Mouse (Mus musculus): ENCODE results near the gene Sox12. TPM values are rescaled to one million over a fixed set of nuclear protein-coding genes. Genes with fewer than 3 reads are reported as not detected.

Sox12 gene
- total and polyA plus RNA-seq, 2 experiments from 2014 or later = 10.8 to 55.7 TPM

DNA sequence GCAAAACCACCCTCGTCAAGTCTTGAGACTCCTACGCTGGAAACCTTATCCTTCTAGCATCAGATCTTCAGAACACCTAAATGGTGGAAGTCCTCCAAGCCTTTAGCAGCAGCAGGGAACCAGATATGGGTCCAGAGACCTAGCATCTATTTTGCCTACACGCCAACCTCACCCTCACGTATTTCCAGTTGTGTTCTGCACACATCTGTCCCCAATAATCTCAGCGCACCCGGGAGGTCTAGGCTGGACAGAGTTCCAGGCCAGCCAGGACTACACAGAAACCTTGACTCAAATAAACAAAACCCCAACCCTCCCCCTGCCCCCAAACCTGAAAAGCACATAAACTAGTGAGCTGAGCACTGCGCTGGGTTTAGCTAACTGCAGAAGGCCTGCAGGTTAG, 13.6 kb upstream of the Sox12 start:
- no peaks in the 10 kb centered on the region for H3K36me3 ChIP-seq (ENCODE audit: insufficient read depth, low read length)
- 0 out of 2 replicates have a peak overlapping the region, but pooled peaks have one; percentile 29 for H3K9ac ChIP-seq (replicated peaks; ENCODE audit: low read length, poor library complexity, severe bottlenecking)
- peak overlapping the region; percentile 11; the same call in 1 of the 2 replicates for H3K4me3 ChIP-seq (ENCODE audit: low read depth, low read length)
- DNase-seq (ENCODE audit: low spot score) (no peak), ATAC-seq (ENCODE audit: low FRiP score) (no peak)
- H3K27me3 ChIP-seq (ENCODE audit: insufficient read depth, low read length) = no peaks in the 10 kb centered on the region
- H3K27ac ChIP-seq (ENCODE audit: low read depth, low read length) = peak overlapping the region; percentile 77
- H3K9me3 ChIP-seq (ENCODE audit: low read length) = no peaks in the 10 kb centered on the region
- WGBS = 13% methylated on average over 7 of the region's 7 CpGs
- no peak for TF ChIP-seq CTCF (IDR thresholded peaks at IDR 0.05)
- H3K4me2 ChIP-seq (ENCODE audit: low read depth, low read length, poor library complexity, severe bottlenecking) = peak overlapping the region; percentile 33
- H3K4me1 ChIP-seq (ENCODE audit: insufficient read depth, low read length) = peaks cover 11% of the 10 kb centered on the region; the same call in 1 of the 2 replicates

DNA sequence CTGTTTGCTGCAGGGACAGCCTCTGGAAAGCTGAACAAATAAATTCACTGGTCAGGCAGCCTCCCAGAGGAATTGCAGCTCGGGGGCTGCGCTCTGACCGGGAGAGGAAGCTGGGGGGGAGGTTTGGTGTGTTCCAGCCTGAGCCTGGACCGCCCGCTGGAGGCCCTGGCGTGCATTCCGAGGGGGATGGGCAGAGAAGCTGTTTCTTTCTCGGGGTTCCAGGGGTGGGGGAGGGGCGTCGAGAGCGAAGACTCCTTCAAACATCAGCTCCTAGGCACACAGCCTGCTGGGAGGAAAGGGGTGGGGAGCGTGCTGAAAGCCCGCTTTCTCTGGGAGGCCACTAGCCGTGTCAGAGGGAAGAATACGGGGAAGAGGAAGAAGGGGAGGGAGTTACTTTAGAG, 13.1 kb upstream of the Sox12 start:
- no peaks in the 10 kb centered on the region for H3K36me3 ChIP-seq (ENCODE audit: insufficient read depth, low read length)
- TF ChIP-seq CTCF (IDR thresholded peaks at IDR 0.05) = no peak; the same call in 1 of the 2 replicates
- H3K4me1 ChIP-seq (ENCODE audit: insufficient read depth, low read length) = peaks cover 11% of the 10 kb centered on the region; the same call in 1 of the 2 replicates
- no peak overlapping the region for H3K9ac ChIP-seq (replicated peaks; ENCODE audit: low read length, poor library complexity, severe bottlenecking)
- peak overlapping the region; percentile 33 for H3K4me2 ChIP-seq (ENCODE audit: low read depth, low read length, poor library complexity, severe bottlenecking)
- H3K9me3 ChIP-seq (ENCODE audit: low read length) = no peaks in the 10 kb centered on the region
- peak overlapping the region; percentile 11; the same call in 1 of the 2 replicates for H3K4me3 ChIP-seq (ENCODE audit: low read depth, low read length)
- H3K27ac ChIP-seq (ENCODE audit: low read depth, low read length) = peak overlapping the region; percentile 77
- WGBS = 3% methylated on average over 15 of the region's 15 CpGs
- peak; percentile 86 for DNase-seq (ENCODE audit: low spot score)
- ATAC-seq (ENCODE audit: low FRiP score) = peak; percentile 31
- H3K27me3 ChIP-seq (ENCODE audit: insufficient read depth, low read length) = no peaks in the 10 kb centered on the region

DNA sequence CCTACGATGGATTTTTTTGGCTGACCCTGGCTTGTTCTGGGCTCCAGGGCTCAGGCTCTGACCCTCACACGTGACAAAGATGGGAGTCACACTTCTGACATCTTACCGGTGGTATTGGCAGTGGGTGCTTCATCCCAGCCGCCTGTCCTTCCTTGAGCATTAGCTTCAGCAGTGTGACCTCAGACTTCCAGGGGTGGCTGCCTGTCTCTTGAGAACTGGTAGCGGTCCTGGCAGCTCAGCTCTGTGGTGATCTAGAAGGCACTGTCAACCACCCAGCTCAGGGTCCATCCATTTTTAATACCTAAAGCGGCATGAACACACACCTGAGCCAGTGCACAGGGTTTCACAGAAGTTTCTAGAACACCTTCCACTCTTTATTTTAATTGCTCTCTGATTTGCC, 11.9 kb upstream of the Sox12 start:
- Histone ChIP-seq H3K4me3 (ENCODE audit: low read depth, low read length) (no peak overlapping the region), H3K9me3 (ENCODE audit: low read length) (no peaks in the 10 kb centered on the region), H3K36me3 (ENCODE audit: insufficient read depth, low read length) (no peaks in the 10 kb centered on the region), H3K27ac (ENCODE audit: low read depth, low read length) (no peak overlapping the region), H3K4me2 (ENCODE audit: low read depth, low read length, poor library complexity, severe bottlenecking) (no peak overlapping the region), H3K9ac (replicated peaks; ENCODE audit: low read length, poor library complexity, severe bottlenecking) (no peak overlapping the region), H3K4me1 (ENCODE audit: insufficient read depth, low read length) (peaks cover 14% of the 10 kb centered on the region; the same call in 1 of the 2 replicates), H3K27me3 (ENCODE audit: insufficient read depth, low read length) (no peaks in the 10 kb centered on the region)
- WGBS = 80% methylated on average over 6 of the region's 6 CpGs
- DNase-seq (ENCODE audit: low spot score) = no peak
- TF ChIP-seq CTCF (IDR thresholded peaks at IDR 0.05) = no peak
- no peak for ATAC-seq (ENCODE audit: low FRiP score)

DNA sequence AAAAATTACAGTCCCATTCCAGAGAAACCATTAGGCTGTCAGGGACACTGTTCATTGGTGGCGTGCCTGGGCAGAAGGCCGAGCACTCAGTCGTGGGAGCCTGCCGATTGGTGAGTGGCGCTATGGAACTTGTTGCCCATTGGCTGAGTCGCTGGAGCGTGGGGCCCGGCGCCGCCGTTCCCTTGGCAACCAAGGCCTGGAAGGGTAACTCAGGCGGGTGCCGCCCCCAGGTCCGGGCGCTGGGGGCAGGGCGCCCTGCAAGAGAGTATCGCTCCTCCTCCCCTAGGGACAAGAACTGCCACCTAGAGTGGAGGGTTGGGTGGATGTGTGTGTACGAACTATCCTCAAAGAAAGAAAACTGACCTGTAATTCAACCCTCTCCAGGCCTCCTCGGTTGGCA, 8.3 kb upstream of the Sox12 start:
- TF ChIP-seq CTCF (IDR thresholded peaks at IDR 0.05) = peak; percentile 33
- DNase-seq (ENCODE audit: low spot score) (peak; percentile 97), ATAC-seq (ENCODE audit: low FRiP score) (peak; percentile 96)
- Histone ChIP-seq H3K27me3 (ENCODE audit: insufficient read depth, low read length) (no peaks in the 10 kb centered on the region), H3K4me3 (ENCODE audit: low read depth, low read length) (peak overlapping the region; percentile 32), H3K9me3 (ENCODE audit: low read length) (no peaks in the 10 kb centered on the region), H3K4me1 (ENCODE audit: insufficient read depth, low read length) (peaks cover 9% of the 10 kb centered on the region; the same call in 1 of the 2 replicates), H3K27ac (ENCODE audit: low read depth, low read length) (peak overlapping the region; percentile 65), H3K9ac (replicated peaks; ENCODE audit: low read length, poor library complexity, severe bottlenecking) (0 out of 2 replicates have a peak overlapping the region, but pooled peaks have one; percentile 19), H3K36me3 (ENCODE audit: insufficient read depth, low read length) (no peaks in the 10 kb centered on the region), H3K4me2 (ENCODE audit: low read depth, low read length, poor library complexity, severe bottlenecking) (peak overlapping the region; percentile 58)
- WGBS = under 1% methylated on average over 19 of the region's 19 CpGs

DNA sequence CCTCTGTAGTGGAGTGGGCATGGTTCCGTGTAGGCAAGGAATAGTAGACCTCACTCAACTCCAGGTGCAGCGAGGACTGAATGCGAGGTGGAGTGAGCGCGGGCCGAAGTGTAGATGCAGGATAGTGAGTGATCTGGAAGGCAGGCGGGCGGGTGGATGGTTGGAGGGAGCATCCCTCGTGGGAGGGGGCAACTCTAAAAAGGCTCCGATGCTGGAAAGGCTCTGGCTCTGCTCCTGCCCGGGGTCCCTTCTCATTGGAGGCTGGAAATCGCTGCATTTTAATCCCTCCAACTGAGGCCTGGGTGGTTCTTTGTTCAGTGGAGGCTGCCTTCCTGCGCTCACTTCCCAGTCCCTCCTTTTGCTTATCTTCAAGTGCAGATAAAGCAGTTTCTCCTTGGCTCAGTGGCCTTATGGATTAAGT, 1.3 kb upstream of the Sox12 start:
- Histone ChIP-seq H3K27ac (ENCODE audit: low read depth, low read length) (peak overlapping the region; percentile 99), H3K36me3 (ENCODE audit: insufficient read depth, low read length) (no peaks in the 10 kb centered on the region), H3K4me3 (ENCODE audit: low read depth, low read length) (peak overlapping the region; percentile 74), H3K4me1 (ENCODE audit: insufficient read depth, low read length) (peaks cover 6% of the 10 kb centered on the region; the same call in 1 of the 2 replicates), H3K9ac (replicated peaks; ENCODE audit: low read length, poor library complexity, severe bottlenecking) (peak overlapping the region; percentile 94), H3K4me2 (ENCODE audit: low read depth, low read length, poor library complexity, severe bottlenecking) (peak overlapping the region; percentile 91), H3K9me3 (ENCODE audit: low read length) (no peaks in the 10 kb centered on the region), H3K27me3 (ENCODE audit: insufficient read depth, low read length) (no peaks in the 10 kb centered on the region)
- DNase-seq (ENCODE audit: low spot score) (peak; percentile 66), ATAC-seq (ENCODE audit: low FRiP score) (peak; percentile 38)
- under 1% methylated on average over 13 of the region's 13 CpGs for WGBS
- TF ChIP-seq CTCF (IDR thresholded peaks at IDR 0.05) = no peak

DNA sequence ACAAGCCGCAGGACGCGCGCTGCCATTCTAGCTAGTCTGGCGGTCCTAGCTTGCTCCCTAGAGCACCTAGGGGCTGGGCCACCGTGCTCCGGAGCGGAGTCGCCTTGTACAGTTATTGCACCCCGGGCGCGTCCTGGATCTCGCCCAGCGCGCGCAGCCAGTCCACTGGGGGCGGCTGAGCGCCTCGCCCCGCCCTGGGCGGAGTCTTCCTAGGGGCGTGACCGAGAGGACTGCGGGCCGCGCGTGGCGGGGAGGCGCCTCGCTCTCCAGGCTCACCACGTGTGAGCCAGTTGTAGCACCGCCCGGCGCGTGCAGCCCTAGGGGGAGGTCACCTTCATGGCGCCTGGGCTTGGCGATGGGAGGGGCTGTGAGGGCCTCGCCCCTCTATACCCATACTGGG, 828 bp upstream of the Sox12 start:
- H3K4me3 ChIP-seq (ENCODE audit: low read depth, low read length) = peak overlapping the region; percentile 74
- no peaks in the 10 kb centered on the region for H3K36me3 ChIP-seq (ENCODE audit: insufficient read depth, low read length)
- under 1% methylated on average over 28 of the region's 38 CpGs for WGBS

More for the DNA sequence above, 828 bp upstream of the Sox12 start:
- ATAC-seq (ENCODE audit: low FRiP score) = peak; percentile 82
- no peaks in the 10 kb centered on the region for H3K27me3 ChIP-seq (ENCODE audit: insufficient read depth, low read length)
- H3K27ac ChIP-seq (ENCODE audit: low read depth, low read length) = peak overlapping the region; percentile 99
- TF ChIP-seq CTCF (IDR thresholded peaks at IDR 0.05) = peak; percentile 16; the same call in 1 of the 2 replicates
- H3K4me2 ChIP-seq (ENCODE audit: low read depth, low read length, poor library complexity, severe bottlenecking) = peak overlapping the region; percentile 91
- DNase-seq (ENCODE audit: low spot score) = peak; percentile 95
- peak overlapping the region; percentile 94 for H3K9ac ChIP-seq (replicated peaks; ENCODE audit: low read length, poor library complexity, severe bottlenecking)
- H3K4me1 ChIP-seq (ENCODE audit: insufficient read depth, low read length) = peaks cover 10% of the 10 kb centered on the region; the same call in 1 of the 2 replicates
- no peaks in the 10 kb centered on the region for H3K9me3 ChIP-seq (ENCODE audit: low read length)
